Mouse (Mus musculus) midbrain, embryonic 12.5 days (tissue): ENCODE data around the gene Slc7a14. TPM values are rescaled to one million over a fixed set of nuclear protein-coding genes. Genes with fewer than 3 reads are reported as not detected.

Experiments
- ATAC-seq: fragments of 200-750 bp; cut with Nextera tagmentation; 2 replicates; pipeline ENCODE4 v1.8.0; 2017; ENCODE audit warnings: low read depth, moderate TSS enrichment, moderate library complexity; ENCODE audit not compliant: low FRiP score
- H3K27ac ChIP-seq: fragments of 300-500 bp; sonication (generic); replicated peaks from 2 replicates; pipeline ENCODE4 v1.5.1; 2016; ENCODE audit warnings: mild to moderate bottlenecking
- H3K27me3 ChIP-seq: fragments of 300-500 bp; sonication (generic); 2 replicates; pipeline ENCODE4 v1.6.1; 2016; ENCODE audit warnings: mild to moderate bottlenecking
- H3K36me3 ChIP-seq: fragments of 300-500 bp; sonication (generic); 2 replicates; pipeline ENCODE4 v1.6.1; 2016
- H3K4me1 ChIP-seq: fragments of 300-500 bp; sonication (generic); 2 replicates; pipeline ENCODE4 v1.6.1; 2016
- H3K4me2 ChIP-seq: fragments of 300-500 bp; sonication (generic); replicated peaks from 2 replicates; pipeline ENCODE4 v1.6.1; 2016; ENCODE audit warnings: mild to moderate bottlenecking, moderate library complexity
- H3K4me3 ChIP-seq: fragments of 300-500 bp; sonication (generic); 2 replicates; pipeline ENCODE4 v1.5.1; 2016; ENCODE audit warnings: mild to moderate bottlenecking
- H3K9ac ChIP-seq: fragments of 300-500 bp; sonication (generic); replicated peaks from 2 replicates; pipeline ENCODE4 v1.6.1; 2016; ENCODE audit warnings: mild to moderate bottlenecking, moderate library complexity
- H3K9me3 ChIP-seq: fragments of 300-500 bp; sonication (generic); 2 replicates; pipeline ENCODE4 v1.6.1; 2016; ENCODE audit warnings: mild to moderate bottlenecking
- WGBS: fragments of 180-500 bp; shearing (Covaris S2); methylation state at CpG from one replicate; pipeline ENCODE4 v1.1.7; 2016; 5-methylcytosine and 5-hydroxymethylcytosine counted together
- polyA plus RNA-seq: library from polyadenylated mRNA; unstranded; fragments of >200 nt; fragmentation: Nextera tagmentation; extraction: Ambion mirVana; gene quantifications from 2 replicates; pipeline ENCODE4 v1.2.1, GENCODE M21; 2016

Slc7a14 gene
- polyA plus RNA-seq, 1 experiment from 2014 or later, result 1.2 TPM

- H3K4me3 ChIP-seq, result no peak overlapping the region
- H3K27me3 ChIP-seq, result no peaks in the 10 kb centered on the region
- H3K27ac ChIP-seq, result no peak overlapping the region
- WGBS, result 83% methylated on average over 7 of the region's 7 CpGs
- peaks cover 23% of the 10 kb centered on the region for H3K4me1 ChIP-seq
- no peak overlapping the region for H3K4me2 ChIP-seq
- no peak for ATAC-seq
- H3K9ac ChIP-seq, result no peak overlapping the region
- no peaks in the 10 kb centered on the region for H3K36me3 ChIP-seq
- H3K9me3 ChIP-seq, result no peaks in the 10 kb centered on the region
These were observed 50.5 kb downstream of the Slc7a14 start for GRCm38 (mm10) chr3:31259553-31260255.

- H3K4me3 ChIP-seq, result no peak overlapping the region
- no peak for ATAC-seq
- no peaks in the 10 kb centered on the region for H3K9me3 ChIP-seq
- 88% methylated on average over 7 of the region's 7 CpGs for WGBS
- H3K4me2 ChIP-seq, result no peak overlapping the region
- H3K9ac ChIP-seq, result no peak overlapping the region
- no peaks in the 10 kb centered on the region for H3K36me3 ChIP-seq
- H3K4me1 ChIP-seq, result no peaks in the 10 kb centered on the region
- no peaks in the 10 kb centered on the region for H3K27me3 ChIP-seq
- no peak overlapping the region for H3K27ac ChIP-seq
These were observed 55.8 kb downstream of the Slc7a14 start for GRCm38 (mm10) chr3:31254427-31254826.

GRCm38 (mm10) chr3:31253862-31254261 lies 56.3 kb downstream of the Slc7a14 start:
- no peaks in the 10 kb centered on the region for H3K4me1 ChIP-seq
- no peak overlapping the region for H3K4me2 ChIP-seq
- H3K9me3 ChIP-seq, result no peaks in the 10 kb centered on the region
- H3K27me3 ChIP-seq, result no peaks in the 10 kb centered on the region
- no peak for ATAC-seq
- 90% methylated on average over 9 of the region's 9 CpGs for WGBS
- H3K27ac ChIP-seq, result no peak overlapping the region
- H3K36me3 ChIP-seq, result no peaks in the 10 kb centered on the region
- no peak overlapping the region for H3K4me3 ChIP-seq
- no peak overlapping the region for H3K9ac ChIP-seq

- H3K4me2 ChIP-seq, result no peak overlapping the region
- H3K4me3 ChIP-seq, result no peak overlapping the region
- no peak for ATAC-seq
- no peaks in the 10 kb centered on the region for H3K4me1 ChIP-seq
- H3K36me3 ChIP-seq, result no peaks in the 10 kb centered on the region
- no peak overlapping the region for H3K9ac ChIP-seq
- WGBS, result 79% methylated on average over 3 of the region's 3 CpGs
- H3K9me3 ChIP-seq, result no peaks in the 10 kb centered on the region
- no peaks in the 10 kb centered on the region for H3K27me3 ChIP-seq
- H3K27ac ChIP-seq, result no peak overlapping the region
These were observed 57.6 kb downstream of the Slc7a14 start for GRCm38 (mm10) chr3:31252566-31252965.

GRCm38 (mm10) chr3:31243478-31243877 lies 66.7 kb downstream of the Slc7a14 start:
- H3K27me3 ChIP-seq, result no peaks in the 10 kb centered on the region
- H3K4me2 ChIP-seq, result no peak overlapping the region
- no peaks in the 10 kb centered on the region for H3K4me1 ChIP-seq
- H3K36me3 ChIP-seq, result no peaks in the 10 kb centered on the region
- no peak overlapping the region for H3K9ac ChIP-seq
- no peak overlapping the region for H3K4me3 ChIP-seq
- WGBS, result 67% methylated on average over 1 of the region's 1 CpGs
- ATAC-seq, result no peak
- no peak overlapping the region for H3K27ac ChIP-seq
- H3K9me3 ChIP-seq, result 0 out of 2 replicates have a peak, but pooled peaks cover 2% of the 10 kb centered on the region

GRCm38 (mm10) chr3:31240840-31241239 lies 69.3 kb downstream of the Slc7a14 start:
- no peaks in the 10 kb centered on the region for H3K4me1 ChIP-seq
- H3K36me3 ChIP-seq, result no peaks in the 10 kb centered on the region
- 86% methylated on average over 8 of the region's 8 CpGs for WGBS
- 0 out of 2 replicates have a peak, but pooled peaks cover under 1% of the 10 kb centered on the region for H3K9me3 ChIP-seq
- H3K27ac ChIP-seq, result no peak overlapping the region
- no peak for ATAC-seq
- no peaks in the 10 kb centered on the region for H3K27me3 ChIP-seq
- H3K4me3 ChIP-seq, result no peak overlapping the region
- H3K9ac ChIP-seq, result no peak overlapping the region
- no peak overlapping the region for H3K4me2 ChIP-seq

- no peaks in the 10 kb centered on the region for H3K4me1 ChIP-seq
- no peak overlapping the region for H3K4me3 ChIP-seq
- no peak overlapping the region for H3K4me2 ChIP-seq
- no peaks in the 10 kb centered on the region for H3K27me3 ChIP-seq
- 86% methylated on average over 3 of the region's 3 CpGs for WGBS
- no peaks in the 10 kb centered on the region for H3K9me3 ChIP-seq
- H3K36me3 ChIP-seq, result no peaks in the 10 kb centered on the region
- no peak overlapping the region for H3K27ac ChIP-seq
- ATAC-seq, result no peak
- no peak overlapping the region for H3K9ac ChIP-seq
These were observed 70.5 kb downstream of the Slc7a14 start for GRCm38 (mm10) chr3:31239645-31240044.

GRCm38 (mm10) chr3:31237936-31238335 lies 72.2 kb downstream of the Slc7a14 start:
- Histone ChIP-seq H3K36me3 (no peaks in the 10 kb centered on the region), H3K4me3 (no peak overlapping the region), H3K9me3 (no peaks in the 10 kb centered on the region), H3K27ac (no peak overlapping the region), H3K4me2 (no peak overlapping the region), H3K4me1 (no peaks in the 10 kb centered on the region), H3K27me3 (no peaks in the 10 kb centered on the region), H3K9ac (no peak overlapping the region)
- 44% methylated on average over 3 of the region's 3 CpGs for WGBS
- ATAC-seq, result no peak

- WGBS, result 93% methylated on average over 3 of the region's 3 CpGs
- no peaks in the 10 kb centered on the region for H3K27me3 ChIP-seq
These were observed 74.0 kb downstream of the Slc7a14 start for GRCm38 (mm10) chr3:31236146-31236545.

GRCm38 (mm10) chr3:31234356-31234755 lies 75.8 kb downstream of the Slc7a14 start:
- WGBS, result 83% methylated on average over 7 of the region's 7 CpGs
- no peaks in the 10 kb centered on the region for H3K4me1 ChIP-seq
- no peaks in the 10 kb centered on the region for H3K36me3 ChIP-seq
- H3K4me3 ChIP-seq, result no peak overlapping the region
- H3K27me3 ChIP-seq, result no peaks in the 10 kb centered on the region
- ATAC-seq, result no peak
- no peak overlapping the region for H3K4me2 ChIP-seq
- H3K27ac ChIP-seq, result no peak overlapping the region
- no peaks in the 10 kb centered on the region for H3K9me3 ChIP-seq
- no peak overlapping the region for H3K9ac ChIP-seq

More at GRCm38 (mm10) chr3:31236146-31236545, 74.0 kb downstream of the Slc7a14 start:
- no peak overlapping the region for H3K4me3 ChIP-seq
- H3K9me3 ChIP-seq, result no peaks in the 10 kb centered on the region
- H3K9ac ChIP-seq, result no peak overlapping the region
- no peak for ATAC-seq
- H3K36me3 ChIP-seq, result no peaks in the 10 kb centered on the region
- no peak overlapping the region for H3K4me2 ChIP-seq
- H3K4me1 ChIP-seq, result no peaks in the 10 kb centered on the region
- H3K27ac ChIP-seq, result no peak overlapping the region

GRCm38 (mm10) chr3:31233746-31234312 lies 76.3 kb downstream of the Slc7a14 start:
- ATAC-seq, result no peak
- Histone ChIP-seq H3K4me3 (no peak overlapping the region), H3K9ac (no peak overlapping the region), H3K4me2 (no peak overlapping the region), H3K36me3 (no peaks in the 10 kb centered on the region), H3K27ac (no peak overlapping the region), H3K27me3 (no peaks in the 10 kb centered on the region), H3K9me3 (no peaks in the 10 kb centered on the region), H3K4me1 (no peaks in the 10 kb centered on the region)
- WGBS, result 85% methylated on average over 2 of the region's 2 CpGs

GRCm38 (mm10) chr3:31229281-31229680 lies 80.9 kb downstream of the Slc7a14 start:
- no peak for ATAC-seq
- Histone ChIP-seq H3K9ac (no peak overlapping the region), H3K4me3 (no peak overlapping the region), H3K36me3 (no peaks in the 10 kb centered on the region), H3K27me3 (no peaks in the 10 kb centered on the region), H3K27ac (no peak overlapping the region), H3K4me1 (peaks cover 5% of the 10 kb centered on the region; the same call in 1 of the 2 replicates), H3K9me3 (no peaks in the 10 kb centered on the region), H3K4me2 (no peak overlapping the region)
- 83% methylated on average over 5 of the region's 5 CpGs for WGBS
